Mouse (Mus musculus): ENCODE results near the gene Elane. TPM values are rescaled to one million over a fixed set of nuclear protein-coding genes. Genes with fewer than 3 reads are reported as not detected.
A peak's percentile ranks its signal among the peaks of the same experiment; 100 is the strongest.

The Elane gene
- polyA plus RNA-seq, 1 experiment from 2014 or later = 207 TPM

DNA sequence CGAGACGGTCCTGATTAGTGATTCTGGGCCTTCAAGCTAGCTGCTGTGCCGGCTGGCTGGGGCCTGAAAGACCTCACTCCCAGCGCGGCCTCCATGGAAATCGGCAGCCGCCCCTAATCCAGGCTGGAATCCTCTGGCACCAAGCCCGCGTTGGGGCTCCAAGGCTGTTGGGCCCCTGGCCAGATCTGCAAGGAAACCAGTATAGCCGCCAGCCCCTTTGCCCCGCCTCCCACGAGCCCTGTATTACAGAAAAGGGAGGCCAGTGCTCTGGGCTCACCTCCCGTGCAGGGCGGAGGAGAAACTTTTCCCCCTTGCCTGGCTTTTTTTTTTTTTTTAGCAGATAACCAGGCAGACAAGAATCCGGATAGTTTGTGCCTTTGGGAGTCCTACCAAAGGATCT is 32.7 kb upstream of the Elane start:
- Histone ChIP-seq H3K27me3 (ENCODE audit: insufficient read depth, low read length) (no peaks in the 10 kb centered on the region), H3K4me2 (ENCODE audit: low read depth, low read length) (peak overlapping the region; percentile 98), H3K4me1 (ENCODE audit: insufficient read depth) (peaks cover 48% of the 10 kb centered on the region), H3K9me3 (ENCODE audit: low read length) (no peaks in the 10 kb centered on the region), H3K36me3 (replicated peaks; ENCODE audit: insufficient read depth, low read length) (peaks cover 19% of the 10 kb centered on the region), H3K4me3 (ENCODE audit: low read depth, low read length) (peak overlapping the region; percentile 57), H3K9ac (replicated peaks) (peak overlapping the region; percentile 70), H3K27ac (ENCODE audit: low read depth) (peak overlapping the region; percentile 99)
- TF ChIP-seq CTCF (IDR thresholded peaks at IDR 0.05; ENCODE audit: low read depth) (no peak), EP300 (IDR thresholded peaks at IDR 0.05; ENCODE audit: low read depth) (no peak)
- ATAC-seq (peak; percentile 6; the same call in 1 of the 2 replicates), DNase-seq (peak; percentile 89)
- 1% methylated on average over 15 of the region's 15 CpGs for WGBS (ENCODE audit: insufficient replicate concordance)

DNA sequence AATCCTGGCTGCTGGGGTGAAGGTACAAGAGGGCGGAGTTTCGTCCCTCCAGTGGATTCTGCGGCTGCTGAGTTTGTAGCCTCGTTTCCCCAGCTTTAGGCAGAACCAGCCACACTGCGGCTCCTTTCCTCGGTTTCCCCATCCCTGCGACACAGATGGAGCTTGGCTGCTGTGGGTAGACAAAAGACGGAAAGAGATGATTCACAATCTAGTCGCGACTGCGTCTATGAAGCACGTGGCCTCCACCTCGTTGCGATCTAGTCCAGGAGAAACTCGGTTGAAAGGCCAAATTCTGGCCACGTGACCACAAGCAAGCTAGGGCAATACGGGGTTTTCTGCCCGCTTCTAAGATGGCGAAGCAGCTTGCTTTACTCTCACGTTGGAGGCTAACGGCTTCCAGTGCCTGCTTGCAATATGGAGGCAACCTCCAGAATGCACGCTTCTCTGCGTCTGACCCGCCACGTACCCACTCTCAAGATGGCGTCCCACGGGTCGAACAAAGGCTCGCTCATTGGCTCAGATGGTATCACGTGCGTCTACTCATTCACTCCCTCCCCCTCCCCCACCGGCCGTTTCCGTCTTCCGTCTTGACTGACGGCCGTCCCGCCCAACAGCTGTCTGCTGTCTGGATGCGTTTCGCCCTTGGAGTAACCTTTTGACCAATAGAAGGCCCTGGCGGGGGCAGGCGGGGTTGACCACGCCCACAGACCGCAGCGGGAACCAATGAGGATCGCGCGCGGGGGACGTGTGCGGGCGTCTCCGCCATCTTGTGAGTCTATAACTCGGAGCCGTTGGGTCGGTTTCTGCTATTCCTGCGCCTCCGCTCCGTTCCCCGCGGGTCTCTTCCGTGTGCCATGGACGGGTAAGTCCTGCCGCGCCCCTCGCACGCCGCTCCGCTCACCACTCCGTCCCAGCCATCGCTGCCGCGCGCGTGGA is 31.9 kb upstream of the Elane start, which contains the start of gene Ptbp1:
Ptbp1 (plus strand) TSS at position 568 of the 936 bp plus-strand sequence.
- Histone ChIP-seq H3K9me3 (ENCODE audit: low read length) (no peaks in the 10 kb centered on the region), H3K9ac (replicated peaks) (peak within 1 kb of the TSS; percentile 98), H3K27me3 (ENCODE audit: insufficient read depth, low read length) (no peaks in the 10 kb centered on the region), H3K4me3 (ENCODE audit: low read depth, low read length) (peak within 1 kb of the TSS; percentile 81), H3K36me3 (replicated peaks; ENCODE audit: insufficient read depth, low read length) (peaks cover 25% of the 10 kb centered on the region), H3K27ac (ENCODE audit: low read depth) (peak within 1 kb of the TSS; percentile 100), H3K4me1 (ENCODE audit: insufficient read depth) (peaks cover 51% of the 10 kb centered on the region), H3K4me2 (ENCODE audit: low read depth, low read length) (peak within 1 kb of the TSS; percentile 98)
- peak; percentile 100 for DNase-seq
- under 1% methylated on average over 75 of the region's 75 CpGs for WGBS (ENCODE audit: insufficient replicate concordance)
- TF ChIP-seq EP300 (IDR thresholded peaks at IDR 0.05; ENCODE audit: low read depth) (peak; percentile 17; the same call in 1 of the 2 replicates), CTCF (IDR thresholded peaks at IDR 0.05; ENCODE audit: low read depth) (no peak)
- ATAC-seq = peak; percentile 89

DNA sequence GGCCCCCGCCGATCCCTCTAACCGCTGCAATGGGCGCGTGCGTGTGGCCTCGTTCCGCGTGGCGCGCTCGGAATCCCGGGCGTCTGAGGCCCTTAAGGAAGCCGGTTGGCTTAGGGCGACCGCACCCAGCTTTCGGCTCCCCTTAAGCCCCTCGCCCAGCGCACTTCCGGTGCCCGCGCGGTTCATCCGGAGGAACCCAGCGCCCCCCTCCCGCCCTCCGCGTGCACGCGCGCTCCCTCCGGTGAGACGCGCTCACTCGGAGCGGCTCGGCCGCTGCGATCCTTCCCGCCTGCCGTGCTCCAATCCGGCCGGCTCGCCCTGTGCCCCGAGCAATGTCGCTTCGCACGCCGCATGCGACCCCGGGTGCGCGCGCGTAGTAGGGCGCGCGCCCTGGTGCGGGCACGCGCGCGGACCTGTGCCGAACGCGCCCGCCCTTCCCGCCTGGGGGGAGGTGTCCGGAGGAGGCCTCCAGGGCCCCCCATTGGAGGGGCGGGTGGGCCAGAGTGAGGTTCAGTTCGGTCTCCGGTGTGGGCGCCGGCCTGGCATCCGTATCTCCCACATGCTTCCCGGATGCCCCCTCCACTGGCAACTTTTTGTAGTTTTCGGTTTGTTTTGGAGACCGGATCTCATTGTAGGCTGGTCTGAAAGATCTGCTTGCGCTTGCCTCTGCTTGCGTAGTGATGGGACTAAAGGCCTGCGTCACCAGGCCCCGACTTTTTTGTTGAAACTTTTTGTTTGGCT is 31.1 kb upstream of the Elane start:
- Histone ChIP-seq H3K9me3 (ENCODE audit: low read length) (no peaks in the 10 kb centered on the region), H3K27me3 (ENCODE audit: insufficient read depth, low read length) (no peaks in the 10 kb centered on the region), H3K9ac (replicated peaks) (peak overlapping the region; percentile 98), H3K4me1 (ENCODE audit: insufficient read depth) (peaks cover 51% of the 10 kb centered on the region), H3K4me3 (ENCODE audit: low read depth, low read length) (peak overlapping the region; percentile 81), H3K4me2 (ENCODE audit: low read depth, low read length) (peak overlapping the region; percentile 88), H3K36me3 (replicated peaks; ENCODE audit: insufficient read depth, low read length) (peaks cover 33% of the 10 kb centered on the region), H3K27ac (ENCODE audit: low read depth) (peak overlapping the region; percentile 100)
- DNase-seq = peak; percentile 79
- ATAC-seq = peak; percentile 18
- TF ChIP-seq EP300 (IDR thresholded peaks at IDR 0.05; ENCODE audit: low read depth) (no peak), CTCF (IDR thresholded peaks at IDR 0.05; ENCODE audit: low read depth) (no peak)
- 1% methylated on average over 64 of the region's 83 CpGs for WGBS (ENCODE audit: insufficient replicate concordance)

DNA sequence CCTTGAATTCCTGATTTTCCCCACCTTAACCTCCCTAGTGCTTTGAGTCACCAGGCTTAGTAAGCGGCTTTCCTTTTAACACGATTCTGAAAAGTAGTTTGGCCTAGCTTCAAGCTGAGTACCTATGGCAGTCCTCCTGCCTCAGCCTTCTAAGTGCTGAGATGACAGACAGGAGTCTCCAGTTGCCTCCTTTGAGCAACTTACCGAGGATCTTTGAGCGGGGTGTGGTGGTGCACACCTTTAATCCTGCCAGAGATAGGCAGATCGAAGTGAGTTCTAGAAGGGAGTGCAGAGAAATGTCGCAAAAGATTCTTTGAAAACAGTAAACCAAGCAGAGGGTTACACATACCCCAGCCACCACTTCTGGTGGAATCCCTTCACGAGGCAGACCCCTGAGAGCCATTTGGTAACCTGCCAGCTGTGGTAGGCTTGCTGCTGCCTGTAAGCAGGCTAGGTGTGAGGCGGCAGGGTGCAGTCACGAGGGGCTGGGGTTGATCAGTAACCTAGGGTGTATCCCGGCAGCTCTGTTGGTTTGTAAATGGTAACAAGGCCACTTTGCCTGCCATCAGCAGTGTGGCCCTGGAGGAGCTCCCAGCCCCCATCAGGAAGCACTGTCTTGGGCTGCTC is 30.4 kb upstream of the Elane start:
- peak; percentile 74 for DNase-seq
- 1% methylated on average over 10 of the region's 10 CpGs for WGBS (ENCODE audit: insufficient replicate concordance)
- ATAC-seq = no peak
- Histone ChIP-seq H3K4me2 (ENCODE audit: low read depth, low read length) (peak overlapping the region; percentile 88), H3K4me1 (ENCODE audit: insufficient read depth) (peaks cover 51% of the 10 kb centered on the region), H3K4me3 (ENCODE audit: low read depth, low read length) (peak overlapping the region; percentile 81), H3K9ac (replicated peaks) (peak overlapping the region; percentile 98), H3K36me3 (replicated peaks; ENCODE audit: insufficient read depth, low read length) (peaks cover 40% of the 10 kb centered on the region), H3K9me3 (ENCODE audit: low read length) (no peaks in the 10 kb centered on the region), H3K27me3 (ENCODE audit: insufficient read depth, low read length) (no peaks in the 10 kb centered on the region), H3K27ac (ENCODE audit: low read depth) (peak overlapping the region; percentile 100)
- TF ChIP-seq CTCF (IDR thresholded peaks at IDR 0.05; ENCODE audit: low read depth) = no peak
- no peak for TF ChIP-seq EP300 (IDR thresholded peaks at IDR 0.05; ENCODE audit: low read depth)

DNA sequence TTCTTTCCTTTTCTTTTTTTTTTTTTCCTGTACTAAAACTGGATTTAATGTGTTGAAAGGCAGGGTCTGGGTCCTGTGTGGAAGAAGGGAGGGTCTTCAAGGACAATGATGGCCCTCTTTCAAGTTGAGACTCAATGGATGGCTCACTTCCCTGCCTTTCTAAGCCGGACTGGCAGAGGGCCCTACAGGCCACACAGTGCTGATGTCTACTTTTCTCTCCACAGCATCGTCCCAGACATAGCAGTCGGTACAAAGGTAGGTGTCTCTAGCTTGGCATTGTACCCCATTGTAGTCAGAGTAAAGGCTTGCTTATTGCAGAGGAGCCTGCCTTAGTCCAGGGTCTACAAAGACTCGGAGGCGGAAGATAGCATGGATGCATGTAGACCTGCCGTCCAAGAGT is 29.8 kb upstream of the Elane start:
- Histone ChIP-seq H3K4me1 (ENCODE audit: insufficient read depth) (peaks cover 51% of the 10 kb centered on the region), H3K27me3 (ENCODE audit: insufficient read depth, low read length) (no peaks in the 10 kb centered on the region), H3K27ac (ENCODE audit: low read depth) (peak overlapping the region; percentile 31; the same call in 1 of the 2 replicates), H3K4me3 (ENCODE audit: low read depth, low read length) (peak overlapping the region; percentile 81), H3K4me2 (ENCODE audit: low read depth, low read length) (peak overlapping the region; percentile 88), H3K9ac (replicated peaks) (peak overlapping the region; percentile 98), H3K36me3 (replicated peaks; ENCODE audit: insufficient read depth, low read length) (peaks cover 46% of the 10 kb centered on the region), H3K9me3 (ENCODE audit: low read length) (no peaks in the 10 kb centered on the region)
- ATAC-seq (no peak), DNase-seq (no peak)
- 13% methylated on average over 6 of the region's 6 CpGs for WGBS (ENCODE audit: insufficient replicate concordance)
- TF ChIP-seq CTCF (IDR thresholded peaks at IDR 0.05; ENCODE audit: low read depth) = no peak
- no peak for TF ChIP-seq EP300 (IDR thresholded peaks at IDR 0.05; ENCODE audit: low read depth)

Data from liver, postnatal 0 days (tissue).